Mouse (Mus musculus) liver, postnatal 0 days (tissue): ENCODE results near the gene Scd4.

Experiments
- CTCF ChIP-seq: sonication (generic); IDR thresholded peaks from 2 replicates; pipeline ENCODE4 v1.5.1; 2016; ENCODE audit warnings: antibody characterized with exemption, low read depth
- EP300 ChIP-seq: IDR thresholded peaks from 2 replicates; pipeline ENCODE4 v1.6.1; 2016; ENCODE audit warnings: antibody characterized with exemption, low read depth, mild to moderate bottlenecking

DNA sequence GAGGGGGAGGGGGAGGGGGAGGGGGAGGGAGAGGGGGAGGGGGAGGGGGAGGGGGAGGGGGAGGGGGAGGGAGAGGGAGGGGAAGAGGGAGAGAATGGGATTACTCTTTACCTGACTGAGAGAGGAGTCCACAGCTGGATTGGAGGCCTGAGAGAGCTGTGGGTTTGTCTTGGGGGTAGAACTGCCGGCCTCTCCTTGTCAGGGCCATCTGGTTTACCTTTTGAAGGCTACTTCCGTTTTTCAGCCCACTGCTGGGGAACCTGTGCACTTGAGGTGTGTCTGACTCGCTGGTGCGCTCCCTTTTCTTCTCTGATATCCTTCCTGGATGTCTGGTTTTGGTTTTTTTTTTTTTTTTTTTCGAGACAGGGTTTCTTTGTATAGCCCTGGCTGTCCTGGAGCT lies 15.5 kb upstream of the Scd4 start:
- no peak for TF ChIP-seq EP300
- no peak for TF ChIP-seq CTCF
